Mouse (Mus musculus): ENCODE data around the gene Cep295. TPM values are rescaled to one million over a fixed set of nuclear protein-coding genes. Genes with fewer than 3 reads are reported as not detected.
A peak's percentile ranks its signal among the peaks of the same experiment; 100 is the strongest.

The Cep295 gene
- polyA plus RNA-seq (2015; fragmentation: Nextera tagmentation; extraction: Ambion mirVana): 13.8 and 16.5 TPM in 2 replicates

GRCm38 (mm10) chr9:15357484-15358275 is at the start of gene Cep295:
Gene Cep295 (minus strand): TSS chr9:15357788.
- peak within 1 kb of the TSS; percentile 83 for H3K9ac ChIP-seq
- peak within 1 kb of the TSS; percentile 79 for H3K4me3 ChIP-seq
- H3K4me2 ChIP-seq: peak within 1 kb of the TSS; percentile 58
- no peaks in the 10 kb centered on the region for H3K9me3 ChIP-seq
- 2% methylated on average over 60 of the region's 60 CpGs for WGBS
- peak within 1 kb of the TSS; percentile 76 for H3K27ac ChIP-seq
- H3K36me3 ChIP-seq: peaks cover 2% of the 10 kb centered on the region; the same call in 1 of the 2 replicates
- ATAC-seq (ENCODE audit: borderline replicate concordance, extremely low read depth, low FRiP score, low TSS enrichment): peak; percentile 100
- H3K4me1 ChIP-seq: peaks cover 8% of the 10 kb centered on the region
- H3K27me3 ChIP-seq: no peaks in the 10 kb centered on the region

GRCm38 (mm10) chr9:15397591-15397990 is 40.0 kb upstream of the Cep295 start:
- no peaks in the 10 kb centered on the region for H3K4me1 ChIP-seq
- no peak for ATAC-seq (ENCODE audit: borderline replicate concordance, extremely low read depth, low FRiP score, low TSS enrichment)
- WGBS: 58% methylated on average over 4 of the region's 4 CpGs

GRCm38 (mm10) chr9:15395353-15395942 is 37.9 kb upstream of the Cep295 start:
- no peaks in the 10 kb centered on the region for H3K9me3 ChIP-seq
- WGBS: 84% methylated on average over 1 of the region's 1 CpGs
- H3K4me3 ChIP-seq: no peak overlapping the region

More at GRCm38 (mm10) chr9:15397591-15397990, 40.0 kb upstream of the Cep295 start:
- no peak overlapping the region for H3K4me2 ChIP-seq
- H3K9me3 ChIP-seq: no peaks in the 10 kb centered on the region
- no peak overlapping the region for H3K9ac ChIP-seq
- no peak overlapping the region for H3K4me3 ChIP-seq
- H3K36me3 ChIP-seq: no peaks in the 10 kb centered on the region
- no peaks in the 10 kb centered on the region for H3K27me3 ChIP-seq
- no peak overlapping the region for H3K27ac ChIP-seq

GRCm38 (mm10) chr9:15387075-15387643 is 29.6 kb upstream of the Cep295 start:
- WGBS: 71% methylated on average over 5 of the region's 5 CpGs
- H3K9me3 ChIP-seq: no peaks in the 10 kb centered on the region
- no peak overlapping the region for H3K4me2 ChIP-seq
- H3K27me3 ChIP-seq: no peaks in the 10 kb centered on the region
- no peak overlapping the region for H3K27ac ChIP-seq
- ATAC-seq (ENCODE audit: borderline replicate concordance, extremely low read depth, low FRiP score, low TSS enrichment): no peak
- no peak overlapping the region for H3K9ac ChIP-seq
- no peaks in the 10 kb centered on the region for H3K36me3 ChIP-seq
- no peak overlapping the region for H3K4me3 ChIP-seq
- no peaks in the 10 kb centered on the region for H3K4me1 ChIP-seq

More at GRCm38 (mm10) chr9:15395353-15395942, 37.9 kb upstream of the Cep295 start:
- Histone ChIP-seq H3K9ac (no peak overlapping the region), H3K27ac (no peak overlapping the region), H3K4me1 (no peaks in the 10 kb centered on the region), H3K4me2 (no peak overlapping the region), H3K36me3 (no peaks in the 10 kb centered on the region), H3K27me3 (no peaks in the 10 kb centered on the region)
- no peak for ATAC-seq (ENCODE audit: borderline replicate concordance, extremely low read depth, low FRiP score, low TSS enrichment)

GRCm38 (mm10) chr9:15384266-15384665 is 26.7 kb upstream of the Cep295 start:
- Histone ChIP-seq H3K27ac (no peak overlapping the region), H3K9me3 (no peaks in the 10 kb centered on the region), H3K27me3 (no peaks in the 10 kb centered on the region), H3K4me2 (no peak overlapping the region), H3K36me3 (no peaks in the 10 kb centered on the region), H3K4me1 (no peaks in the 10 kb centered on the region), H3K9ac (no peak overlapping the region), H3K4me3 (no peak overlapping the region)
- no peak for ATAC-seq (ENCODE audit: borderline replicate concordance, extremely low read depth, low FRiP score, low TSS enrichment)
- WGBS: 71% methylated on average over 5 of the region's 5 CpGs

- Histone ChIP-seq H3K4me1 (no peaks in the 10 kb centered on the region), H3K9me3 (no peaks in the 10 kb centered on the region), H3K36me3 (no peaks in the 10 kb centered on the region), H3K4me3 (no peak overlapping the region), H3K27me3 (no peaks in the 10 kb centered on the region), H3K9ac (no peak overlapping the region), H3K27ac (no peak overlapping the region), H3K4me2 (no peak overlapping the region)
- no peak for ATAC-seq (ENCODE audit: borderline replicate concordance, extremely low read depth, low FRiP score, low TSS enrichment)
- 63% methylated on average over 2 of the region's 2 CpGs for WGBS
Measured at GRCm38 (mm10) chr9:15366260-15366659, 8.7 kb upstream of the Cep295 start.

GRCm38 (mm10) chr9:15365856-15366255 is 8.3 kb upstream of the Cep295 start:
- 96% methylated on average over 1 of the region's 1 CpGs for WGBS

GRCm38 (mm10) chr9:15364843-15365242 is 7.3 kb upstream of the Cep295 start:
- Histone ChIP-seq H3K4me1 (no peaks in the 10 kb centered on the region), H3K27me3 (no peaks in the 10 kb centered on the region), H3K27ac (no peak overlapping the region), H3K9ac (no peak overlapping the region), H3K36me3 (no peaks in the 10 kb centered on the region), H3K9me3 (no peaks in the 10 kb centered on the region), H3K4me3 (no peak overlapping the region), H3K4me2 (no peak overlapping the region)
- no peak for ATAC-seq (ENCODE audit: borderline replicate concordance, extremely low read depth, low FRiP score, low TSS enrichment)
- 50% methylated on average over 1 of the region's 1 CpGs for WGBS

More at GRCm38 (mm10) chr9:15365856-15366255, 8.3 kb upstream of the Cep295 start:
- ATAC-seq (ENCODE audit: borderline replicate concordance, extremely low read depth, low FRiP score, low TSS enrichment): 0 out of 2 replicates have a peak, but pooled peaks have one; percentile 23
- H3K9me3 ChIP-seq: no peaks in the 10 kb centered on the region
- no peaks in the 10 kb centered on the region for H3K36me3 ChIP-seq
- H3K4me2 ChIP-seq: no peak overlapping the region
- H3K4me3 ChIP-seq: no peak overlapping the region
- no peak overlapping the region for H3K9ac ChIP-seq
- H3K27ac ChIP-seq: no peak overlapping the region
- no peaks in the 10 kb centered on the region for H3K4me1 ChIP-seq
- no peaks in the 10 kb centered on the region for H3K27me3 ChIP-seq

- Histone ChIP-seq H3K9ac (peak overlapping the region; percentile 83), H3K4me3 (peak overlapping the region; percentile 79), H3K9me3 (no peaks in the 10 kb centered on the region), H3K4me2 (peak overlapping the region; percentile 58), H3K4me1 (peaks cover 8% of the 10 kb centered on the region), H3K27me3 (no peaks in the 10 kb centered on the region), H3K36me3 (peaks cover 7% of the 10 kb centered on the region), H3K27ac (peak overlapping the region; percentile 76)
- under 1% methylated on average over 9 of the region's 9 CpGs for WGBS
- ATAC-seq (ENCODE audit: borderline replicate concordance, extremely low read depth, low FRiP score, low TSS enrichment): peak; percentile 37
Measured at GRCm38 (mm10) chr9:15356916-15357483, 588 bp downstream of the Cep295 start.

- H3K27ac ChIP-seq: no peak overlapping the region
- no peak for ATAC-seq (ENCODE audit: borderline replicate concordance, extremely low read depth, low FRiP score, low TSS enrichment)
- no peak overlapping the region for H3K9ac ChIP-seq
- no peaks in the 10 kb centered on the region for H3K27me3 ChIP-seq
- H3K4me2 ChIP-seq: no peak overlapping the region
- no peaks in the 10 kb centered on the region for H3K4me1 ChIP-seq
- no peaks in the 10 kb centered on the region for H3K9me3 ChIP-seq
- H3K4me3 ChIP-seq: no peak overlapping the region
- peaks cover 58% of the 10 kb centered on the region for H3K36me3 ChIP-seq
- WGBS: 59% methylated on average over 2 of the region's 2 CpGs
Measured at GRCm38 (mm10) chr9:15349925-15350324, 7.7 kb downstream of the Cep295 start.

GRCm38 (mm10) chr9:15337776-15338175 is 19.8 kb downstream of the Cep295 start:
- WGBS: 82% methylated on average over 4 of the region's 4 CpGs
- Histone ChIP-seq H3K36me3 (peaks cover 82% of the 10 kb centered on the region), H3K27me3 (no peaks in the 10 kb centered on the region)

More at GRCm38 (mm10) chr9:15337776-15338175, 19.8 kb downstream of the Cep295 start:
- no peak overlapping the region for H3K4me3 ChIP-seq
- no peaks in the 10 kb centered on the region for H3K4me1 ChIP-seq
- H3K4me2 ChIP-seq: no peak overlapping the region
- H3K9me3 ChIP-seq: no peaks in the 10 kb centered on the region
- no peak overlapping the region for H3K27ac ChIP-seq
- H3K9ac ChIP-seq: no peak overlapping the region
- ATAC-seq (ENCODE audit: borderline replicate concordance, extremely low read depth, low FRiP score, low TSS enrichment): no peak

Measured in lung, embryonic 15.5 days (tissue).